Mouse (Mus musculus): ENCODE measurements around the gene Uspl1.

The Uspl1 gene

GRCm38 (mm10) chr5:149257518-149258281, 73.5 kb downstream of the Uspl1 start:
- peak; percentile 62 for DNase-seq (ENCODE audit: low spot score)

GRCm38 (mm10) chr5:149259093-149259492, 74.9 kb downstream of the Uspl1 start:
- peak; percentile 61 for DNase-seq (ENCODE audit: low spot score)

GRCm38 (mm10) chr5:149261449-149261848, 77.3 kb downstream of the Uspl1 start:
- no peak for DNase-seq (ENCODE audit: low spot score)

GRCm38 (mm10) chr5:149261866-149262265, 77.7 kb downstream of the Uspl1 start:
- DNase-seq (ENCODE audit: low spot score) = no peak

GRCm38 (mm10) chr5:149264405-149264804, 80.3 kb downstream of the Uspl1 start, which contains the start of gene Alox5ap:
TSS of gene Alox5ap (plus strand) at chr5:149264767.
- no peak for DNase-seq (ENCODE audit: low spot score)

- DNase-seq (ENCODE audit: low spot score) = no peak
Observed at GRCm38 (mm10) chr5:149264878-149265279, 80.7 kb downstream of the Uspl1 start.
